ENCODE assay signal across 10 mouse cellular contexts in the genomic region with DNA sequence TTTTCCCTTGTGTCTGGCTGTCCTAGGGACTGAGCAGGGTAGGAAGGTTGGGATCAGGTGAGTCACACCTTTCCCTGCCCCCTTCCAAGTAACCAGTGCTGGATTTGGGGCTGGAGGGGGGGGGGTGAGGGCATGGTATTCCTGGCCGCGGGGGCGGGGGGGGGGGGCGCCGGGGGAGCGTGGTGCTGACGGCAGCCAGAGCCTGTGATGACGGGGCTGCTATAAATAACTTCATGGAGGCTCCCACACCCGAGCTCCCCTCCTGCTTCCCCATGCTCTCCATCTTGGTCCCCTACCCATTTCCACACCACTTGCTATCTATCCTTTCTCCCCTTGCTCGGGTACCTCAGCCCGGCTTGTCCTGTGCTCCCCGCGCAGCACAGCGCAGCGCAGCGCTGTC. TPM values are rescaled to one million over a fixed set of nuclear protein-coding genes. Genes with fewer than 3 reads are reported as not detected.
A peak's percentile ranks its signal among the peaks of the same experiment; 100 is the strongest.
DNase-seq lines count a peak whose midpoint lies in the region; ATAC-seq lines count a peak whose summit lies in the region.
"Had no signal": no experiment of that assay in that cellular context is flagged by ENCODE, and none has a peak within 500 bp of the region (broad histone marks: within the 10 kb centered on the region; RNA-seq: fewer than 3 reads in every experiment).

No protein-coding gene starts in this region.

- ATAC-seq in liver, embryonic 11.5 days (replicated peaks; ENCODE audit: low FRiP score), result no peak
- ATAC-seq in forebrain, embryonic 14.5 days, result no peak
- ATAC-seq in intestine, embryonic 15.5 days, result 0 out of 2 replicates have a peak, but pooled peaks have one; percentile 18
- ATAC-seq in neural tube, embryonic 14.5 days (ENCODE audit: low read depth), result no peak

- peaks cover 2% of the 10 kb centered on the region; the same call in 1 of the 2 replicates for H3K36me3 ChIP-seq in liver, embryonic 11.5 days (ENCODE audit: control insufficient read depth, insufficient read depth, low read length)
- H3K36me3 ChIP-seq in forebrain, embryonic 14.5 days (ENCODE audit: control insufficient read depth, insufficient read depth, low read length), result peaks cover 43% of the 10 kb centered on the region
- 0 out of 2 replicates have a peak, but pooled peaks cover 5% of the 10 kb centered on the region for H3K36me3 ChIP-seq in intestine, embryonic 15.5 days
- peaks cover 30% of the 10 kb centered on the region for H3K36me3 ChIP-seq in neural tube, embryonic 14.5 days (ENCODE audit: control insufficient read depth, insufficient read depth, low read length)

- no peak overlapping the region for H3K4me3 ChIP-seq in liver, embryonic 11.5 days (ENCODE audit: low read depth, low read length)
- 0 out of 2 replicates have a peak overlapping the region, but pooled peaks have one; percentile 32 for H3K4me3 ChIP-seq in forebrain, embryonic 14.5 days (ENCODE audit: low read depth, low read length)
- peak overlapping the region; percentile 11 for H3K4me3 ChIP-seq in intestine, embryonic 15.5 days (replicated peaks)
- H3K4me3 ChIP-seq in neural tube, embryonic 14.5 days (ENCODE audit: low read depth, low read length), result peak overlapping the region; percentile 13

- 21% methylated on average over 14 of the region's 16 CpGs for WGBS in liver, embryonic 11.5 days
- 16% methylated on average over 14 of the region's 16 CpGs for WGBS in forebrain, embryonic 14.5 days
- WGBS in intestine, embryonic 15.5 days, result 38% methylated on average over 7 of the region's 16 CpGs
- WGBS in neural tube, embryonic 14.5 days, result 20% methylated on average over 12 of the region's 16 CpGs

- H3K27me3 ChIP-seq in liver, embryonic 11.5 days (replicated peaks; ENCODE audit: control insufficient read depth, insufficient read depth, low read length), result 0 out of 2 replicates have a peak, but pooled peaks cover 3% of the 10 kb centered on the region
- H3K27me3 ChIP-seq in forebrain, embryonic 14.5 days (replicated peaks; ENCODE audit: control insufficient read depth, insufficient read depth, low read length), result no peaks in the 10 kb centered on the region
- H3K27me3 ChIP-seq in intestine, embryonic 15.5 days (replicated peaks), result no peaks in the 10 kb centered on the region
- H3K27me3 ChIP-seq in neural tube, embryonic 14.5 days (ENCODE audit: control insufficient read depth, insufficient read depth, low read length), result no peaks in the 10 kb centered on the region

- H3K9ac ChIP-seq in liver, embryonic 11.5 days (ENCODE audit: low read depth, low read length), result no peak overlapping the region
- H3K9ac ChIP-seq in forebrain, embryonic 14.5 days (ENCODE audit: low read length), result peak overlapping the region; percentile 63
- peak overlapping the region; percentile 30; the same call in 1 of the 2 replicates for H3K9ac ChIP-seq in intestine, embryonic 15.5 days
- H3K9ac ChIP-seq in neural tube, embryonic 14.5 days (replicated peaks; ENCODE audit: low read depth, low read length), result peak overlapping the region; percentile 39; the same call in 1 of the 2 replicates

- no peak for DNase-seq in liver, embryonic 11.5 days (ENCODE audit: low spot score)
- no peak for DNase-seq in liver
- no peak for DNase-seq in forebrain, embryonic 14.5 days (ENCODE audit: low spot score)
- DNase-seq in thymus, adult 18-20 months, result no peak
- DNase-seq in adrenal gland, postnatal 10 days, result no peak
- no peak for DNase-seq in Muller cell, postnatal 12 days (ENCODE audit: inconsistent ontology term)
- DNase-seq: lung, adult 2 months; right cerebral cortex, postnatal 14 days had no signal

- no peaks in the 10 kb centered on the region for H3K9me3 ChIP-seq in liver, embryonic 11.5 days (ENCODE audit: control insufficient read depth, low read length)
- no peaks in the 10 kb centered on the region for H3K9me3 ChIP-seq in forebrain, embryonic 14.5 days (replicated peaks; ENCODE audit: control insufficient read depth, low read length)
- no peaks in the 10 kb centered on the region for H3K9me3 ChIP-seq in intestine, embryonic 15.5 days
- H3K9me3 ChIP-seq in neural tube, embryonic 14.5 days (ENCODE audit: control insufficient read depth, low read length), result no peaks in the 10 kb centered on the region

- no peak overlapping the region for H3K27ac ChIP-seq in liver, embryonic 11.5 days (ENCODE audit: low read depth, low read length)
- no peak overlapping the region for H3K27ac ChIP-seq in forebrain, embryonic 14.5 days (ENCODE audit: low read depth, low read length)
- H3K27ac ChIP-seq in intestine, embryonic 15.5 days, result no peak overlapping the region
- H3K27ac ChIP-seq in neural tube, embryonic 14.5 days (ENCODE audit: low read depth, low read length), result 0 out of 2 replicates have a peak overlapping the region, but pooled peaks have one; percentile 16

- peak overlapping the region; percentile 67 for H3K4me2 ChIP-seq in liver, embryonic 11.5 days
- H3K4me2 ChIP-seq in forebrain, embryonic 14.5 days (ENCODE audit: low read length), result peak overlapping the region; percentile 91
- peak overlapping the region; percentile 55 for H3K4me2 ChIP-seq in intestine, embryonic 15.5 days (replicated peaks)
- peak overlapping the region; percentile 89 for H3K4me2 ChIP-seq in neural tube, embryonic 14.5 days (ENCODE audit: low read depth, low read length)

- H3K4me1 ChIP-seq in liver, embryonic 11.5 days (replicated peaks; ENCODE audit: control insufficient read depth, insufficient read depth, low read length), result peaks cover 65% of the 10 kb centered on the region
- H3K4me1 ChIP-seq in forebrain, embryonic 14.5 days (ENCODE audit: control insufficient read depth, insufficient read depth, low read length), result peaks cover 36% of the 10 kb centered on the region
- peaks cover 47% of the 10 kb centered on the region for H3K4me1 ChIP-seq in intestine, embryonic 15.5 days (replicated peaks)
- H3K4me1 ChIP-seq in neural tube, embryonic 14.5 days (ENCODE audit: control insufficient read depth, insufficient read depth, low read length), result peaks cover 48% of the 10 kb centered on the region

RNA-seq across cellular contexts. Expression of a gene that starts 12.7 kb away (rescaled TPM):
- 1.4 and 1.6 TPM in 2 replicates for polyA plus RNA-seq in liver, embryonic 11.5 days (2014; fragmentation: Nextera tagmentation; extraction: Ambion mirVana)
- 4.2 and 4.9 TPM in 2 replicates for polyA plus RNA-seq in forebrain, embryonic 14.5 days (2014; fragmentation: Nextera tagmentation; extraction: Ambion mirVana)
- polyA plus RNA-seq in intestine, embryonic 15.5 days (2015; fragmentation: Nextera tagmentation; extraction: Ambion mirVana), result 1.2 and 1.6 TPM in 2 replicates
- polyA plus RNA-seq in neural tube, embryonic 14.5 days (2014; fragmentation: Nextera tagmentation; extraction: Ambion mirVana), result 5.2 and 7.4 TPM in 2 replicates
- total RNA-seq in adrenal gland, postnatal 10 days (2021), result 10 to 100 TPM; 15.7 to 21.6 TPM

RNA-seq across cellular contexts. Expression of a gene that starts 14.4 kb away (rescaled TPM):
- 159 and 171 TPM in 2 replicates for polyA plus RNA-seq in liver, embryonic 11.5 days (2014; fragmentation: Nextera tagmentation; extraction: Ambion mirVana)
- 137 and 150 TPM in 2 replicates for polyA plus RNA-seq in forebrain, embryonic 14.5 days (2014; fragmentation: Nextera tagmentation; extraction: Ambion mirVana)
- polyA plus RNA-seq in intestine, embryonic 15.5 days (2015; fragmentation: Nextera tagmentation; extraction: Ambion mirVana), result 246 and 261 TPM in 2 replicates
- 112 and 127 TPM in 2 replicates for polyA plus RNA-seq in neural tube, embryonic 14.5 days (2014; fragmentation: Nextera tagmentation; extraction: Ambion mirVana)
- 100 to 1,000 TPM; 119 to 134 TPM for total RNA-seq in adrenal gland, postnatal 10 days (2021)

RNA-seq across cellular contexts. Expression of a gene that starts 19.2 kb away (rescaled TPM):
- polyA plus RNA-seq in liver, embryonic 11.5 days (2014; fragmentation: Nextera tagmentation; extraction: Ambion mirVana), result 9.7 and 9.9 TPM in 2 replicates
- polyA plus RNA-seq in forebrain, embryonic 14.5 days (2014; fragmentation: Nextera tagmentation; extraction: Ambion mirVana), result 9.1 and 10.0 TPM in 2 replicates
- 14.0 and 14.2 TPM in 2 replicates for polyA plus RNA-seq in intestine, embryonic 15.5 days (2015; fragmentation: Nextera tagmentation; extraction: Ambion mirVana)
- 10.8 and 11.4 TPM in 2 replicates for polyA plus RNA-seq in neural tube, embryonic 14.5 days (2014; fragmentation: Nextera tagmentation; extraction: Ambion mirVana)
- total RNA-seq in adrenal gland, postnatal 10 days (2021), result 1 to 10 TPM; 5.2 to 7.4 TPM

RNA-seq across cellular contexts. Expression of a gene that starts 20.9 kb away (rescaled TPM):
- 3.2 and 3.4 TPM in 2 replicates for polyA plus RNA-seq in liver, embryonic 11.5 days (2014; fragmentation: Nextera tagmentation; extraction: Ambion mirVana)
- polyA plus RNA-seq in forebrain, embryonic 14.5 days (2014; fragmentation: Nextera tagmentation; extraction: Ambion mirVana), result 10.0 and 12.1 TPM in 2 replicates
- polyA plus RNA-seq in intestine, embryonic 15.5 days (2015; fragmentation: Nextera tagmentation; extraction: Ambion mirVana), result 6.6 and 6.9 TPM in 2 replicates
- polyA plus RNA-seq in neural tube, embryonic 14.5 days (2014; fragmentation: Nextera tagmentation; extraction: Ambion mirVana), result 18.8 and 23.8 TPM in 2 replicates
- 10 to 100 TPM; 20.6 to 23.3 TPM for total RNA-seq in adrenal gland, postnatal 10 days (2021)

RNA-seq across cellular contexts. Expression of a gene that starts 36.8 kb away (rescaled TPM):
- polyA plus RNA-seq in liver, embryonic 11.5 days (2014; fragmentation: Nextera tagmentation; extraction: Ambion mirVana), result 8.6 and 8.7 TPM in 2 replicates
- polyA plus RNA-seq in forebrain, embryonic 14.5 days (2014; fragmentation: Nextera tagmentation; extraction: Ambion mirVana), result 2.4 and 3.0 TPM in 2 replicates
- 5.1 and 6.5 TPM in 2 replicates for polyA plus RNA-seq in intestine, embryonic 15.5 days (2015; fragmentation: Nextera tagmentation; extraction: Ambion mirVana)
- polyA plus RNA-seq in neural tube, embryonic 14.5 days (2014; fragmentation: Nextera tagmentation; extraction: Ambion mirVana), result 2.4 and 2.8 TPM in 2 replicates
- 1 to 10 TPM; 4.5 to 6.2 TPM for total RNA-seq in adrenal gland, postnatal 10 days (2021)
